Mouse (Mus musculus): Measurements from ENCODE around the gene Smoc1. TPM values are rescaled to one million over a fixed set of nuclear protein-coding genes. Genes with fewer than 3 reads are reported as not detected.
A peak's percentile ranks its signal among the peaks of the same experiment; 100 is the strongest.

The Smoc1 gene
- polyA plus RNA-seq, 1 experiment from 2014 or later = 27.1 TPM

DNA sequence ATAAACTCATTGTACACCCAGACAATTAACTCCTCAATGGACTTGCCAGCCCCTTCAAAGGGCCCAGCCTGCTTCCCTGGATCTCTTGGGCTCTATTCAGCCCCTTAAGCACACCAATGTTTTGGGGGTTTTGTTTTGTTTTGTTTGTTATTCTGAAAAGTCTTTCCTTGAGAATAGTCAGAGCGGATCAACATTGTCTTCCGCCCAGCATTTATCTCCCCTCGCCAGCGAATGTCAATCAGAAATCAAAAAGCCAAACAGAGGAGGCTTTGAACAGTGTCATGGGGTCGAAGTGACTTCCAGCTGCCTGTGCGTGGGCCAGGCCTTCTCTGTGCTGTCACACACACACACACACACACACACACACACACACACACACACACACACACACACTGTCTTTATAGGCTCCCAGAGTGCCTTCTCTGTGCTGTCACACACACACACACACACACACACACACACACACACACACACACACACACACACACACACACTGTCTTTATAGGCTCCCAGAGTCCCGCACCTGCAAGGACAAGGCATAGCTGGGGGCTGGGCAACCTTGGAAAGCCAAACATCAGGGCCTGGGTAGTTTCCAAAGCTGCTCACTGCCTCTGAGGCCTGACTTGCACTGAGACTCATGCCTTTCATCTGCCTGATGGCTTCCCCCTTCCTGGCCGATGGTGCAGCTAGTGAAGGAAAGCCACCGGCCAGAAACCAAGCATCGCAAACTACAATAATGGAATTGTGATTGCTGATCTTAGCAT is 120.0 kb downstream of the Smoc1 start:
- peaks cover 28% of the 10 kb centered on the region for H3K4me1 ChIP-seq
- no peak overlapping the region for H3K4me3 ChIP-seq
- peak; percentile 32 for DNase-seq (ENCODE audit: low spot score)
- H3K27ac ChIP-seq (replicated peaks) = peak overlapping the region; percentile 51; the same call in 1 of the 2 replicates
- peaks cover 9% of the 10 kb centered on the region; the same call in 1 of the 2 replicates for H3K36me3 ChIP-seq (replicated peaks)
- H3K9me3 ChIP-seq = no peaks in the 10 kb centered on the region
- peaks cover 31% of the 10 kb centered on the region for H3K27me3 ChIP-seq (replicated peaks; ENCODE audit: low read depth, poor library complexity, severe bottlenecking)
- WGBS = 34% methylated on average over 10 of the region's 10 CpGs

- Histone ChIP-seq H3K36me3 (replicated peaks) (peaks cover 16% of the 10 kb centered on the region; the same call in 1 of the 2 replicates), H3K27me3 (replicated peaks; ENCODE audit: low read depth, poor library complexity, severe bottlenecking) (peaks cover 21% of the 10 kb centered on the region), H3K27ac (replicated peaks) (no peak overlapping the region), H3K4me3 (no peak overlapping the region), H3K4me1 (peaks cover 24% of the 10 kb centered on the region), H3K9me3 (no peaks in the 10 kb centered on the region)
- WGBS = 94% methylated on average over 6 of the region's 6 CpGs
- no peak for DNase-seq (ENCODE audit: low spot score)
Observed at GRCm38 (mm10) chr12:81147956-81148355, 121.3 kb downstream of the Smoc1 start.

DNA sequence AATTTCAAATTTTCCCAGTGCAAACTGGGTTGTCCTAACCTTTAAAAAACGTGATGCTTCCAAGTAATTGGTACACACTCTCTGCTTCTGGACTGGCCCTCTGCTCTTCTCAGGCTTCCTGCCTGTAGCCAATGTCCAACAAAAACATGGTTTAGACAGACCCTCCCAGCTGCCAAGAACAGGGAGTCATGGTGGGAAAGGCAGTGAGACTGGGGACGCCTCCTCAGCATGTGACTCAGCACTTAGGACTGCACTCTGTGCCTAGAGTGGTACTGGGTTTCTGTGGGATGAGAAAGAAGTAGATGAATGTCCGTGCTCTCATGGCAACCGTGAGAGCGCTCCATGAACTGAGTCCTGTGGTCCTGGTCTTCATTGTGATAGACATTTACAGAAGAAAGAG is 124.3 kb downstream of the Smoc1 start:
- Histone ChIP-seq H3K4me1 (peaks cover 11% of the 10 kb centered on the region), H3K9me3 (no peaks in the 10 kb centered on the region), H3K27me3 (replicated peaks; ENCODE audit: low read depth, poor library complexity, severe bottlenecking) (peaks cover 14% of the 10 kb centered on the region; the same call in 1 of the 2 replicates), H3K27ac (replicated peaks) (no peak overlapping the region), H3K36me3 (replicated peaks) (peaks cover 31% of the 10 kb centered on the region), H3K4me3 (no peak overlapping the region)
- no peak for DNase-seq (ENCODE audit: low spot score)
- WGBS = 90% methylated on average over 5 of the region's 5 CpGs

DNA sequence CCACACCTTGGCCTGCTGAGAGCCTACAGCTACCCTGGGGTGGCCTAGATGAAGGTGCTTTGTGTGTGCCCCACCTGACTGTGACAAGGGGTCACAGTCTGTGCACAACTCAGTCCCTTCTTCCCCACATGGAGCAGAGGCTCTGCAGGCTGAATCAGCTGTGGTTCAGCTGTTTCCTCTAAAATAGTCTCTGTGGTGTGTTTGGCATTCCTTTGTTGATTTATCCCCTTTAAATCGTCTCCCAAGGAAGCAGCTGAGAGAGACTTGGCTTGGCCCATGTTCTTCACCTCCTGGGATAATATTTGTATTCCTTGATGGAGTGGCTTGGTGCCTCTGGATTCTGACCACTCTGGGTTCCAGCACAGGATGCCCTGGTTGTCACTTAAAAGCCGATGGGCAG is 125.5 kb downstream of the Smoc1 start:
- no peak overlapping the region for H3K4me3 ChIP-seq
- peaks cover 14% of the 10 kb centered on the region; the same call in 1 of the 2 replicates for H3K27me3 ChIP-seq (replicated peaks; ENCODE audit: low read depth, poor library complexity, severe bottlenecking)
- 75% methylated on average over 2 of the region's 2 CpGs for WGBS
- H3K4me1 ChIP-seq = no peaks in the 10 kb centered on the region
- no peak for DNase-seq (ENCODE audit: low spot score)
- no peaks in the 10 kb centered on the region for H3K9me3 ChIP-seq
- peaks cover 31% of the 10 kb centered on the region for H3K36me3 ChIP-seq (replicated peaks)
- no peak overlapping the region for H3K27ac ChIP-seq (replicated peaks)

DNA sequence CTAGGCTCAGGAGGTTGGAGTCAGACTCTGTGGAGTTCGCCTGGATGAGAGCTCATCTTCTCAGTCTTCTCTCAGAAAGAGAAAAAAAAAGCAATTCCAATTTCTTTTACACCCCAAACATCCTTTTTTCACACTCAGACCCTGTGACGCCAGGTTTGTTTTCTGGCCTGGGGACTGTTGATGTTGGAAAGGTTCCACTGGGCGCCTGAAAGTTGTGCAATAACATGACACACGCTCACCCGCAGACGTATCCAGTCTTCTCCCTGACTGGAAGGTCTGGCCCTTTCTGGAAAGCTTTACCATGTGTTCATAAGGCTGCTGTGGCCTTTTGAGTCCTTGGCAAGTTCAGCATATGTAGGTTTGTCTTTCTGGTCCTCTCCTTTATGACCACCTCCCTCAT is 129.1 kb downstream of the Smoc1 start:
- Histone ChIP-seq H3K27ac (replicated peaks) (no peak overlapping the region), H3K36me3 (replicated peaks) (peaks cover 39% of the 10 kb centered on the region), H3K9me3 (no peaks in the 10 kb centered on the region), H3K4me3 (no peak overlapping the region), H3K27me3 (replicated peaks; ENCODE audit: low read depth, poor library complexity, severe bottlenecking) (0 out of 2 replicates have a peak, but pooled peaks cover 4% of the 10 kb centered on the region), H3K4me1 (no peaks in the 10 kb centered on the region)
- WGBS = 90% methylated on average over 6 of the region's 6 CpGs
- no peak for DNase-seq (ENCODE audit: low spot score)

DNA sequence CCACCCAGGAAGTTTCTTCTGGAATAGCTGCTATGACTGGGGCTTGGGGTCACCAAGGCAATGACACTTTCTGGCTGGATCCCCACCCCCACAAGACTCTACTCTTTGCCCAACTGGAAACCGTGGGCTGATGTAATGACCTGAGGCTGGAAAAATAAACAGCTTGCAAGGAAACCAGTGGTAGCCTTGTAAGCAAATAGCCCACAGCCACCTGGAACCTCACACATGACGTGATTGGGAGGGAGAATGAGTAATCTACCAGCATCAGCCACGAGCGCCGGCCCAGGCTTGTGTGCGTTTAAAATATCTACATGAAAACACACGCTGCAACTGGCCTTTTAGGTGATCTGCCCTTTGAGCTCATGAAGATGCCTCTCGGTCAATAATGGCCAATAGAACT is 130.2 kb downstream of the Smoc1 start:
- no peak overlapping the region for H3K4me3 ChIP-seq
- peaks cover 33% of the 10 kb centered on the region for H3K36me3 ChIP-seq (replicated peaks)
- DNase-seq (ENCODE audit: low spot score) = no peak
- H3K9me3 ChIP-seq = no peaks in the 10 kb centered on the region
- H3K27me3 ChIP-seq (replicated peaks; ENCODE audit: low read depth, poor library complexity, severe bottlenecking) = 0 out of 2 replicates have a peak, but pooled peaks cover 4% of the 10 kb centered on the region
- WGBS = 84% methylated on average over 8 of the region's 8 CpGs
- no peaks in the 10 kb centered on the region for H3K4me1 ChIP-seq
- H3K27ac ChIP-seq (replicated peaks) = no peak overlapping the region

GRCm38 (mm10) chr12:81159947-81160346 is 133.3 kb downstream of the Smoc1 start:
- DNase-seq (ENCODE audit: low spot score) = no peak
- Histone ChIP-seq H3K27ac (replicated peaks) (no peak overlapping the region), H3K36me3 (replicated peaks) (peaks cover 18% of the 10 kb centered on the region), H3K27me3 (replicated peaks; ENCODE audit: low read depth, poor library complexity, severe bottlenecking) (no peaks in the 10 kb centered on the region), H3K4me3 (no peak overlapping the region), H3K9me3 (no peaks in the 10 kb centered on the region), H3K4me1 (no peaks in the 10 kb centered on the region)
- WGBS = 92% methylated on average over 2 of the region's 2 CpGs

- no peaks in the 10 kb centered on the region for H3K4me1 ChIP-seq
- no peaks in the 10 kb centered on the region for H3K27me3 ChIP-seq (replicated peaks; ENCODE audit: low read depth, poor library complexity, severe bottlenecking)
- H3K27ac ChIP-seq (replicated peaks) = no peak overlapping the region
- no peak overlapping the region for H3K4me3 ChIP-seq
- peaks cover 13% of the 10 kb centered on the region for H3K36me3 ChIP-seq (replicated peaks)
- 83% methylated on average over 3 of the region's 3 CpGs for WGBS
- no peaks in the 10 kb centered on the region for H3K9me3 ChIP-seq
- no peak for DNase-seq (ENCODE audit: low spot score)
Observed at GRCm38 (mm10) chr12:81160425-81160824, 133.8 kb downstream of the Smoc1 start.

GRCm38 (mm10) chr12:81160831-81161230 is 134.2 kb downstream of the Smoc1 start:
- WGBS = 69% methylated on average over 5 of the region's 5 CpGs
- peak; percentile 35 for DNase-seq (ENCODE audit: low spot score)
- no peak overlapping the region for H3K4me3 ChIP-seq
- no peaks in the 10 kb centered on the region for H3K27me3 ChIP-seq (replicated peaks; ENCODE audit: low read depth, poor library complexity, severe bottlenecking)
- H3K36me3 ChIP-seq (replicated peaks) = peaks cover 13% of the 10 kb centered on the region
- no peaks in the 10 kb centered on the region for H3K9me3 ChIP-seq
- peaks cover 3% of the 10 kb centered on the region for H3K4me1 ChIP-seq
- H3K27ac ChIP-seq (replicated peaks) = no peak overlapping the region

DNA sequence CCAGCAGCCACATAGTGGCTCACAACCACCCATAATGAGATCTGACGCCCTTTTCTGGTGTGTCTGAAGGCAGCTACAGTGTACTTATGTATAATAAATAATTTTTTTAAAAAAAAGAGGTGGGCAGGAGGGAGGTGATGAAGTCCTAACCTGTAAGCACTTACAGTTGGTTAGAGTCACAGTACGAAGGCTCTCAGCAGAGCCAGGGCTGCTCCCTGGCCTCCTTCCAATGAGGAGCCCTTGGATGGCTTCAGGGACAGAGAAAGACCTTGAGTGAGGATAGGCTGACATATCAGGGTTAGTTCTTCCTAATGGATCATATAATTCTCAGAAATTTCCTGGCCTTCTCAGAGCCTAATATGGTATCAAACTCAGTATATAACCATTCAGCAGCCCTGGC is 134.7 kb downstream of the Smoc1 start:
- Histone ChIP-seq H3K27ac (replicated peaks) (no peak overlapping the region), H3K4me3 (no peak overlapping the region), H3K36me3 (replicated peaks) (peaks cover 15% of the 10 kb centered on the region), H3K9me3 (no peaks in the 10 kb centered on the region), H3K4me1 (peaks cover 8% of the 10 kb centered on the region), H3K27me3 (replicated peaks; ENCODE audit: low read depth, poor library complexity, severe bottlenecking) (no peaks in the 10 kb centered on the region)
- 86% methylated on average over 2 of the region's 2 CpGs for WGBS
- no peak for DNase-seq (ENCODE audit: low spot score)

- no peaks in the 10 kb centered on the region for H3K9me3 ChIP-seq
- DNase-seq (ENCODE audit: low spot score) = no peak
- peaks cover 24% of the 10 kb centered on the region for H3K36me3 ChIP-seq (replicated peaks)
- peaks cover 12% of the 10 kb centered on the region for H3K4me1 ChIP-seq
- WGBS = 76% methylated on average over 3 of the region's 3 CpGs
- H3K27ac ChIP-seq (replicated peaks) = no peak overlapping the region
- no peaks in the 10 kb centered on the region for H3K27me3 ChIP-seq (replicated peaks; ENCODE audit: low read depth, poor library complexity, severe bottlenecking)
- H3K4me3 ChIP-seq = no peak overlapping the region
Observed at GRCm38 (mm10) chr12:81163131-81163530, 136.5 kb downstream of the Smoc1 start.

DNA sequence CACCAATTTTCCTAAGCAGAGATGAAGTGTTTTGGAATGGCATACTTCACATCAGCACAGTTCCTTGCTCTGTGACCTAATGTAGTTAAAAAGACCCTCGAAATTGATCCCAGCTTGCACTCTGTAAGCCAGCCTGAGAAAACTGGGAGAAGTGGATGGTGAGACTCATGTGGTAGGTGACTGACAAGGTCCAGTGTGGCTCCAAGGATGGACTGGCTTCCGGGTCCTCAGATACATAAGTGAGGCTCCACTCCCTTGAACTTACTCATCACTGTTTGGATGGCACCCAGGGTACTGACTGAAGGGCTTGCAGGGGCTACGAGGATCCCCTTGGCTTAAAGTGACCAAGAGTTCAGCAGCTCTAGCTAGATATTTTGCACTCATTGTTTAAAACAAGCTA is 137.0 kb downstream of the Smoc1 start:
- Histone ChIP-seq H3K27ac (replicated peaks) (no peak overlapping the region), H3K9me3 (no peaks in the 10 kb centered on the region), H3K36me3 (replicated peaks) (peaks cover 23% of the 10 kb centered on the region), H3K4me1 (peaks cover 12% of the 10 kb centered on the region), H3K4me3 (no peak overlapping the region), H3K27me3 (replicated peaks; ENCODE audit: low read depth, poor library complexity, severe bottlenecking) (no peaks in the 10 kb centered on the region)
- 89% methylated on average over 3 of the region's 3 CpGs for WGBS
- no peak for DNase-seq (ENCODE audit: low spot score)

DNA sequence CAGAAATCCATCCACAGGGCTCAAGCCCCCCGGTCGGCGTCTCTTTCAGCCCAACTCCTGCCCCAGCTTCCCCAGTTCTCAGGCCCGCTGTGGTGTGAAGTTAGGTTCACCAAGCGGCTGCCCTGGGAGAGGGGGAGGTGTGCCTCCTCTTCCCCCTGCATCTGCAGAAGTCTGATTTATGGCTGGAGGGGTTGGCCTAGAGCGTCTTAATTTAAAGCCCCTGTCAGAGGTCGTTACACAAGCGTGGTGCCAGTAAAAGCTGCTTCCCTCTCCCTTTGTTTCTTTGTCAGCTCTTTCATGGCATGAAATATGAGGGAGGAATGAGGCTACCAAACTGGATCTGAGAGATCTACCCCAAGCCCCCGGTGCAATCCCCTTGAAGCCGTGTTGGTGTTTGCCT is 139.5 kb downstream of the Smoc1 start:
- Histone ChIP-seq H3K27ac (replicated peaks) (peak overlapping the region; percentile 57; the same call in 1 of the 2 replicates), H3K4me3 (no peak overlapping the region), H3K27me3 (replicated peaks; ENCODE audit: low read depth, poor library complexity, severe bottlenecking) (no peaks in the 10 kb centered on the region), H3K9me3 (no peaks in the 10 kb centered on the region), H3K4me1 (peaks cover 12% of the 10 kb centered on the region), H3K36me3 (replicated peaks) (peaks cover 34% of the 10 kb centered on the region)
- peak; percentile 16 for DNase-seq (ENCODE audit: low spot score)
- WGBS = 44% methylated on average over 10 of the region's 10 CpGs
